Mouse (Mus musculus) forelimb bud, embryonic 11.5 days (tissue): ENCODE results near the gene Prim2.
A peak's percentile ranks its signal among the peaks of the same experiment; 100 is the strongest.

ENCODE experiments used
- DNase-seq: peaks from one replicate; pipeline ENCODE4 v3.0.0-alpha.2; 2012; ENCODE audit warnings: low read depth, low spot score

Prim2 gene

DNA sequence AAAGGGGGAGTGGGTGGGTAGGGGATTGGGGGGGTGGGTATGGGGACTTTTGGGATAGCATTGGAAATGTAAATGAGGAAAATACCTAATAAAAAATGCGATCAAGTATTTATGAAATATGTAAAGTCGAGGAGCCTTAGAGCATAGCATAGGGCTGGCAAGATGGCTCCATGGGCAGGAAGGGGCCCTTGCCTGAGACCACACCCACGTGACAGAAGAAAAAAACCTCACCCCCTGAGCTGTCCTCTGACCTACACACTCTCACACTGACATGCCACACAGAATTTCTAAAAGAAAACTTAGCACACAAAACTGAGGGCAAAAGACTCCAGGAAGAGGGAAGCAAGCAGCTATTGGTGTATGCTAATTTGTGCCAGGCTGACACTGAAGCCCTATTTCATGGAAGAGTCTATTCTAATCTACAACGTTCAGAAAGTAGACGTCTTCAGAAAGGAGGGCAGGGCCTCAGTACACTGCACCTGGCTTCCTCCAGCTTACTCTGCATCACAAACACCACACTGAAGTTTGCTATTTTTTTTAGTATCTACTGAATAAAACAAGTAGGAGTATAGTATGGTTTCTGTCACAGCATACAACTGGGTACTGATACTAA, 65.4 kb downstream of the Prim2 start:
- DNase-seq: no peak

GRCm38 (mm10) chr1:33599698-33600097, 69.9 kb downstream of the Prim2 start:
- DNase-seq: no peak

DNA sequence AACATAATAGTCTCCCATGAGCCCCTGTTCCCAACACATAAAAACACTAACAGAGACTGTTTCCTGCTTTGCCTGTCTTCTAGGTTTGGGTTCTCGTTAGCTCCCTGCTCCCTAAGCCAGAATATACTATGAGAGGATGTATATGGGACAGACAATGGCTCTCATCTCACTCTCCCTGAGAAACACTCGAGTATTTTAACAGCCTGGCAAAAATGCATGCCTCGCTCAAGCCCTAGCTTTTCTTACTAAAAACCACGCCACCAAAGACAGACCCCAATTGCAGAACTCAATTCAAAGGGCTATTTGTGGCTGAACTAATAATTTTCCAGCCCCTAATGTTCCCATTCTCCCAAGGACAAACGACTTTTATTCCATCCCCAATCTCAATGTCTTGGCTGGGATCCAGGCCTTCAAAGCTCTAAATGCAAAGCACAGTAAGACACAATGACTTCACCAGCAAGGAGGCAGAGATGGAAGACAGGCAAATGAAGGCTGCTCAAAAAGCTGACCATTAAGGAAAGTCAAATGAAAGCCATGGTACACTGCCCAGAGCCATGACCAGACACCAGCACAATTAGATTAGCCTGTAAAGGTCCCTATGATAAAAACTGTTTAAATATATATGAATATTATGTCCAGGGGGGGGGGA, 70.5 kb downstream of the Prim2 start:
- DNase-seq: no peak

GRCm38 (mm10) chr1:33597043-33597442, 72.6 kb downstream of the Prim2 start:
- no peak for DNase-seq

DNA sequence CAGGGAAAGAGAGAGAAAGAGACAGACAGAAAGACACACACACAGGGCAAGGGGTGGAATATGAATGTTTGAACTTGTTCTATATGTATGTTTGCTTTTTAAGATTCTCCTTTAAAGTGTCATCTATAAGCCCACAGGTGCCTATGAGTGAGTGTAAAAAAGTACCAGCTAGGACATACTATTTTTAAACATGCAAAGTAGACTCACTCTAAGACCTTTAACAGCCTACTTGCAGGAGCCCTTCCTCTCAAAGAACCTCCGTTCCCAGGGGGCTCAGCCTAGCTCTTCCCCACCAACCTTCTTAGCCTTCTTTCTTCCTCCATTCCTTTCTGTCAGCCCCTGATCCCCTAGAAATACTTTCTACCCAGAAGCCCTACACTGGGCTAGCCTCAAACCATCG, 73.7 kb downstream of the Prim2 start:
- DNase-seq: no peak

DNA sequence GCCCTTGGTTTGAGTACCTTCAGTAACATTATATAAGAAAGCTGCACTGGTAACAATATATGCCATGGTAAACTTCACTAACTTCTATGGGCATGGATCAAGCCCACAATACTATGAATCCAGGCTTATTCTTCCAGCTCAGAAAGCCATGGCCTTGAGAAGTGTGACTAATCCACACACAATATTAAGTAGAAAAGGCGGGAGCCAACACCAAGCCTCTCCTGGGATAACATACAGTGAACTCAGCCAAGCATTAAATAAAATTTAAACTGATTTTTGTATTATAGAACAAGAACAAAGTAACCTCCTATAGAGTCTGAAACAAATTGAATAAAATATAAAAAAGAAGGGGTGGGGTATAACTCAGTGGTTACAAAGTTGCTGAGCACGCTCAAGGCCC, 74.6 kb downstream of the Prim2 start:
- no peak for DNase-seq

DNA sequence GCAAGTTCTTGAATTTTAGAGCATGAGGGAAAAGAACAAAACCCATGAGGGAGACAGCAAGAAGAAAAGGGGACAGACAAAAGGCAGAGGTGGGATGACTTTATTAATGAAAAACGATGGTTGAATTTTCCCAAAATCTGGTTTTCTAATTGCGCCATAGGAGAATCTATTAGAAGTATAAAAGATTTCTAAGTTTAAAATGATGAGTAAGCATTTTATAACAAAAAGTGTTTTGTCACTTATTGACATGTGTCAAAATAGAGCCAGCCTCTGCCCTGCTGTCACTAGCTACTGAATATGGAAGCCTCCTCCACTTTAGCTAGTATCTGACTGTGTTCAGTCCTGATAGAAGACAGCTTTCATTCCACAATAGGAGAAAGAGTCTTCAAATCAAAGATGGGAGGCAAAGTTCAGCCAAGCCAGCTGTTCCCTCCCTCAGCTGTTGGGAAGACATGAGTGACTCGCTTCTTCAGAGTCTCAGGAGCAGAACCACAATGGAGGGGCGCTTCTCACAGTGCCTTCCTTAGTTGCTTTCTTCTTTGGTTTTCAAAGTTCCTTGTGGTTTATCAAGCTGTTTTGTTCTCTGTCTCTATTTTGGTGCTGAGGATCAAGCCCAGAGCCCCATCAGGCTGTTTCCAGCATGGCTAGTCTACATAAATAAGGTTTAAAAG, 75.7 kb downstream of the Prim2 start:
- DNase-seq: no peak

DNA sequence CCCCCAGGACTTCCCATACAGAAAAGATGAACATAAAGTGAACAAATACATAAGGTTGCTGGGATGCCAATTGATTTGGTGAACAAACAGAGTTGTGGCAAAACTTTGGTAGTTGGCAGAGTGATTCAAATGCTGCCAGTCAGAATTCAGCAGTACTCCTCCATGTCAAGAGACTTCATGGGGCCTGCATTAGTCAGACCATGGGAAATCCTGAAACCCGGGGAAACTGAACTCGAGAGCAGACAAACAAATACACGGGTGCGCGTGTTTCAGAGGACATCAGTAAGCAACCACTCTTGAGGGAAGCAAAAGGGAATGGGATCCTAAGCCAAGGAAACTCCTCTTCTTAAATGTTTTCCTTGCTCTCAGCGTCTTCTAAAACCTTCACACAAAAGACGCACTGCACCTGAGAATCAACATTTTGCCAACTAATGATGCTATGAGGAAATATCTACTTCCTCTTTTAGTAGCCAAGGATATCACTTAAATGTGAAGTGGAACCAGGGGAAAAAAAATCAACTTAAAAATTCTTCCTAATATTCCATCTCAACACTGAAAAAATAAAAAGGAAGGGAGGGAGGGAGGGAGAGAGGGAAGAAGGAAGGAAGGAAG, 77.5 kb downstream of the Prim2 start:
- DNase-seq: no peak

DNA sequence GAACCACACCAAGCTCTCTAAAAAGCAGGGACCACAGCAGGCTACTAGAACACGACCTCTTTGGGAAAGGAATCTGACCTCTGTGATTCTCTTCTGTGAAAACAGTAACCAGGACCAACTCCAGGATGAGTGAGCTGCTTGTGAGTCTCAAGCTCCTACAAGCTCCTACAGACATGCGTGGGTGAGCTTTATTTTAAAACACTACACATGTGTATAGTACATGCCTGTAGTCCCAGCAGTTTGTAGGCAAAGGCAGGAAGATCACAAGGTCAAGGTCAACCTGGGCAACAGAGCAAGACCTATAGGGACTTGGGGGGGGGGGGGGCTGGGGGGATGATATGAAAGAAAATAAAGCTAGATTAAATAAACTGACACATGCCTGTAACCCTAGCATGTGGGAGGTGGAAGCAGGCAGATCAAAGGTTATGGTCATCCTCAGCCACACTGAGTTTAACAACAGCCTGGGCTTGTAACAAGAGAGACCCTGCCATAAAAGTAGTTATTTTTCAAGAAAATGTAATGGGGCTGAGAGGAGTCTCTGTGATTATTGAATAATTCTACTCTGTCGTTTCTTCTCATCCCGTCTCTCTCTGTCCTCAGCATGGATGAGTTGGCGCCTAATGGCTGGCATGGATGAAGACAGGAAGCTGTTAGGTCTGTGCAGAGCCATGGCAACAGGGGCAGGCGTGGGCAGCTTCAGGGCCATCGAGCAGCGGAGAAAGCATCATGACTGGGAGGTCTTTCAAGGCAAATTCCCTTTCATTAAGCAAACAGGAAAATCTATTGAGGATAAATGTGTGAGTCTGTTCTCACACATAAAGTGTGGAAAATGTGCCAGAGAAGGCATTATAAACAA, 78.8 kb downstream of the Prim2 start:
- DNase-seq: no peak

GRCm38 (mm10) chr1:33589531-33589930, 80.1 kb downstream of the Prim2 start:
- no peak for DNase-seq

GRCm38 (mm10) chr1:33588557-33588956, 81.0 kb downstream of the Prim2 start:
- no peak for DNase-seq

DNA sequence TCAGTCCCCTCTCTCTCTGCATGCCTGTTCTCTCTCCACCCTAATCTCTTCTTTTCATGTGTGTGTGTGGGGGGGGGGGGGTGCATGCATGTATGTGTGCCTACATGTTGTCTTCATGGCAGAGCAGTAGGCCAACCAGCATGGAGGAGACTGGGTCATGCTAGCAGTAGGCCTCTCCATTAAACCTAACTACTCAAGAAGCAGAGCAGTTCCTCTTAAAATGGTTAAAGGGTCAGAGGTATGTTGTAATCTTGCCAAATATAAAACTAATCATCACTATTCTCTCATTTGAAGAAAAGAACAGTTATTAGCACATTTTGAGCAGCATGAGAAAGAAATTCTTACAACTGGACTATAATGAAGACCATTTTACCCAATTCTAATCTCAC, 85.0 kb downstream of the Prim2 start:
- no peak for DNase-seq

- DNase-seq: no peak
Measured at GRCm38 (mm10) chr1:33583817-33584589, 85.6 kb downstream of the Prim2 start.

- no peak for DNase-seq
Measured at GRCm38 (mm10) chr1:33578593-33578992, 91.0 kb downstream of the Prim2 start.

GRCm38 (mm10) chr1:33574459-33574858, 95.1 kb downstream of the Prim2 start:
- DNase-seq: no peak

- no peak for DNase-seq
Measured at GRCm38 (mm10) chr1:33565764-33566401, 103.7 kb downstream of the Prim2 start.

DNA sequence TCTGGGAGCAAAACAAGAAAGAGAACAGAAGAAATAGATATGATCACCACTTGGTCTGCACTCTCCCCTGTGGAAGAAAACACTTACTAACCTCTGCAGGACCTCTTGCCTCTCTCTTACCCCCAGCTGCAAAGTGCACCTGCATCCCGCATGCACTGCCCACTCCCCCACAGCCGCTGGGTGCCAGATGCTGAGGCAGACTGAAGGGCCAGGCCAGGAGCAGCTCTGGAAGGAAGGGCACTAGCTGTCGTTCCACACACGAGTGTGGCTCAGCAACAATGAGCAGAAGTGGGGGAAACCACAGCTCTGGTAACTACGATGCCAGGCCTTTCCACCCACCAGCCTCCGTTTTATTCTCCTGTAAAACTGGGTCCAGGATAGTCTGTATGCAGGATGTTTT, 105.6 kb downstream of the Prim2 start:
- DNase-seq: peak; percentile 30

DNA sequence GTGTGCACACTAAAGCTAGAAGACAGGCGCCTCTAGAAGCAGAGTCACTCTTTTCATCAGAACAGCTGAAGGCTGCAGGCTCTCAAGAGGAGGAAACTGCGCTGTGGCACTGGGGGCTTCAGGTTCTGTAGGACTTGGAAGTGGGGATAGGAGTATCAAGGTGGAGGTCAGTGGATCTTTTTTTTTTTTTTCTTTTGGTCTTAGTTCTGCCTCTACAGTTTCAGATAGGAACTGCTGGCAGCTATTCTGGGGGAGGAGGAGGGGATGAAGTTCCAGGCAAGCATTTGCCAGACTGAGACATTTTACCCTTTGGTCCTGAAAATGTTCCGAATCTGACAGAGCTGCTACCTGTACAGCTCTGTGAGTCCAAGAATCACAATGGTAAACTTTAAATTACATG, 106.0 kb downstream of the Prim2 start:
- no peak for DNase-seq

DNA sequence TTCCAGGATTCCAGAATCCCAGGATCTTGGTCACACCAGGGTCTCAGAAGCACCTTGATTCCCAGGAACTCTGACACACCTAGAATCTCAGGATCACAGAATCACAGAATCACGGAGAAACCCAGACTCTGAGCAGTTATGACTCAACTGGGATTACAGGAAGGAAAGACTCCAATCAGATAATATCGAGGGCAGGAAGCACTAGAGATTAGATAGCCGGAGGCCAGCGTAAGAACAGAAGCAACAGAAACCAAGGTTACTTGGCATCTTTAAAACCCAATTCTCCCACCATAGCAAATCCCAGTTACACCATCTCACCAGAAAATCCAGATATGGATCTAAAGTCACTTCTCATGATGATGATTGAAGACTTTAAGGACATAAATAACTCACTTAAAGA, 113.0 kb downstream of the Prim2 start:
- no peak for DNase-seq

GRCm38 (mm10) chr1:33555626-33556025, 114.0 kb downstream of the Prim2 start:
- DNase-seq: no peak

DNA sequence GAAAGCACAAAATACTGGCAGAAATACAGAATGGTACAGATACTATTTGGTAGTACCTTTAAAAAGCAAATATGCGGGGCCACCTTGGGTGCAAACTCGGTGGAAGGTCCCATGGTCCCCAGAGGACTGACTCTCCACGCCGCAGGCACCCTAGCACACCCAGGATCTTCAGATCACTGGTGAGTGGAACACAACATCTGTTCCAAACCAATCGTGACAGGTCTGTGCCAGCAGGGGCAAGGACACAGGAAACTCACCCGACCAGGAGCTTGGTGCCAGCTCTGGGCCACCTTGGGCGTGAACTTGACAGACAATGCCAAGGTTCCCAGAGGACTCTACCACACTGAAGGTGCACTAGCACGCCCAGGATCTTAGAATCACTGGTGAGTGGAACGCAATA, 118.2 kb downstream of the Prim2 start:
- no peak for DNase-seq
